Mouse (Mus musculus): Measurements from ENCODE around the gene Ubxn2a. TPM values are rescaled to one million over a fixed set of nuclear protein-coding genes. Genes with fewer than 3 reads are reported as not detected.

Ubxn2a gene
- 378 TPM for polyA plus RNA-seq (2014; fragmentation: Illumina TruSeq; extraction: RNeasy Lipid Tissue Mini Kit (QIAGEN cat#74804); ENCODE audit: low replicate concordance)

DNA sequence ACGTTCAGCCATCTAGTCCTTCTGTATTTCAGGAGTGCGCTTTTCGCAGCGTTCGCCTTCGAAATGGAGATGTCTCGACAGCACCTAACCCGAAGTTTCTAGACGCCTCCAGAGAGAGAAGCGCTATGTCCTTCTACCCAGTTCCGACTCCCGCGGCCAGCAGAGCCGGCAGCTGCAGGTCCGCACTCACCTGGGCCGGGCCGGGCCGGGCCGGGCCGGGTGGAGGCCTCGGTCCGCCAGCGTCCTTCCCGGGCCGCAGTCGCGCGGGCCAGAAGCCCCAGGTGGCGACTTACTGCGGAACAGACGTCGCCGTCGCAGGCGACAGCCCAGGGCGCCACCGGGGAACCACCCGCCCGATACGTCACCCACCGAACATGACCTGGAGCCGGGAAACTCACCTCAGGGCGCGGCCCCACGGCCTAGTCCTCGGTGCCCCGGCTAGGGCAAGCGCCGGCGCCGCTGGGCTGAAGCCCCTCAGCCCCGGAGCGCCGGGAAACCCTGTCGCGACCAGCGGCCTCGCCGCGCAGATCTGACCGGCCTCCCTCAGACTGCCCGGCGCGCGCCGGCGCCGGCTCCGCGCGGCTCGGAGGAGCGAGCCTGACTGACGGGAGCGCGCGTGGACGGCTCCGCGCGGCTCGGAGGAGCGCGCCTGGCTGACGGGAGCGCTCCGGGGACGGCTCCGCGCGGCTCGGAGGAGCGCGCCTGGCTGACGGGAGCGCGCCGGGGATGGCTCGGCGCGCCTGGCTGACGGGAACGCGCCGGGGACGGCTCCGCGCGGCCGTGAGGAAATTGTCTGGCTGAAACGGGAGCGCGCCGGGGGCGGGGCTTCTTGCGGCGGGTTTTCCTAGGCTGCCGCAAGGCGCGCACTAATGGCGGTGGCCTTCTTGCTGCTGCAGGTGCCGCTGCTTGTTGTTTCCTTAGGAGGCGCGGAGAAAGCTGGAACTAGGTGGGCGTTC is at the start of gene Ubxn2a:
Gene Ubxn2a (minus strand): TSS at position 755 of the 956 bp plus-strand sequence.

GRCm38 (mm10) chr12:4916994-4917804 is 9.7 kb upstream of the Ubxn2a start, which contains the start of gene Atad2b:
Gene Atad2b, plus strand, starts transcription at chr12:4917353.

DNA sequence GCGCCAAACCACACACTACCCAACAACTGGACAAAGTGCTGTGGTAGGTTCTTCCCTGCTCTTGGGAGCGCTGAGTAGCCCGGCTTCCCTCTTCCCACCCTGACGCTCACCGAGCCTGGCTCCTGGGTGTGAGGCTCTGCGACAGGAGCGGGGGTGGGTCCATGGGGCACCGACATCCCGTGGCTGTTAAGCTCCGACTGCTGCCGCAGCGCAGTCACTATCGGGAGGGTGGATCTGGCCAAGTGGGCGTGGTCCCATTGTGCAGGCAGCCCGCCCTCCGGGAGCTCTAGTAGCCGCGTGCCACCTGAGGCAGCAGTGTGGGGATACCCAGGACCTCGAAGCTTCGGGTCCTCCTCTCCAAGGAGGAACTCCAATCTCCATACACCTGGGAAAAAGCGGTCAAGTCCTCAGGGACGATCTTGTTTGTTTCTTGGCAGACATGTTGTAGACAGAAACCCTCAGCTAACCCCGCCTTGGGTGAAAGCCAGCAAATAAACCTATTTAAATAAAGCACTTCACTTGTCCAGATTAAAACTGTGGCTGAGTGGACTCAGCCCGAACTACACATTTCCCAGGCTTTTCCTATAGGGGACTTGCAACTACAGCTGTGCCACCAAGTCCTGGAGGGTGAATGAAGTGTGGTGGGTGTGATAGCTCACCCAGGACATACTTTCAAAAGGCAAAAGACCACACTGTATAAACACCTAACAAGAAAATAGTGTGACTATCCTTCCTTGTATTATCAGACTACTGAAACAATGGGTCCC is 33.2 kb downstream of the Ubxn2a start, which contains the start of gene Mfsd2b:
Gene Mfsd2b (minus strand): TSS at position 199 of the 767 bp plus-strand sequence.

GRCm38 (mm10) chr12:4842890-4843597 is 64.5 kb downstream of the Ubxn2a start, which contains the start of gene Wdcp:
Gene Wdcp, plus strand, starts transcription at chr12:4843303.

GRCm38 (mm10) chr12:4841392-4841887 is 66.1 kb downstream of the Ubxn2a start, which contains the start of gene Fkbp1b:
Gene Fkbp1b, minus strand, starts transcription at chr12:4841591.

Other genes starting within 250 kb of the Ubxn2a start
- not detected for gene Fam228a, start 169.3 kb downstream of the Ubxn2a start, polyA plus RNA-seq (2014; fragmentation: Illumina TruSeq; extraction: RNeasy Lipid Tissue Mini Kit (QIAGEN cat#74804); ENCODE audit: low replicate concordance)
- gene Pfn4, start 138.7 kb downstream of the Ubxn2a start, polyA plus RNA-seq (2014; fragmentation: Illumina TruSeq; extraction: RNeasy Lipid Tissue Mini Kit (QIAGEN cat#74804); ENCODE audit: low replicate concordance), result not detected
- gene Fam228b, start 138.4 kb downstream of the Ubxn2a start, polyA plus RNA-seq (2014; fragmentation: Illumina TruSeq; extraction: RNeasy Lipid Tissue Mini Kit (QIAGEN cat#74804); ENCODE audit: low replicate concordance), result 2.3 TPM
- 332 TPM for gene Sf3b6, start 90.2 kb downstream of the Ubxn2a start, polyA plus RNA-seq (2014; fragmentation: Illumina TruSeq; extraction: RNeasy Lipid Tissue Mini Kit (QIAGEN cat#74804); ENCODE audit: low replicate concordance)
- 0.78 TPM for gene Fkbp1b, start 66.1 kb downstream of the Ubxn2a start, polyA plus RNA-seq (2014; fragmentation: Illumina TruSeq; extraction: RNeasy Lipid Tissue Mini Kit (QIAGEN cat#74804); ENCODE audit: low replicate concordance)
- gene Wdcp, start 64.4 kb downstream of the Ubxn2a start, polyA plus RNA-seq (2014; fragmentation: Illumina TruSeq; extraction: RNeasy Lipid Tissue Mini Kit (QIAGEN cat#74804); ENCODE audit: low replicate concordance), result 2.9 TPM
- 1.6 TPM for gene Mfsd2b, start 33.3 kb downstream of the Ubxn2a start, polyA plus RNA-seq (2014; fragmentation: Illumina TruSeq; extraction: RNeasy Lipid Tissue Mini Kit (QIAGEN cat#74804); ENCODE audit: low replicate concordance)
- gene Atad2b, start 9.6 kb upstream of the Ubxn2a start, polyA plus RNA-seq (2014; fragmentation: Illumina TruSeq; extraction: RNeasy Lipid Tissue Mini Kit (QIAGEN cat#74804); ENCODE audit: low replicate concordance), result 31.7 TPM